Mouse (Mus musculus): ENCODE data around the gene Ptcra. TPM values are rescaled to one million over a fixed set of nuclear protein-coding genes. Genes with fewer than 3 reads are reported as not detected.

The Ptcra gene
- polyA plus RNA-seq, 1 experiment from 2014 or later: 1.0 TPM

DNA sequence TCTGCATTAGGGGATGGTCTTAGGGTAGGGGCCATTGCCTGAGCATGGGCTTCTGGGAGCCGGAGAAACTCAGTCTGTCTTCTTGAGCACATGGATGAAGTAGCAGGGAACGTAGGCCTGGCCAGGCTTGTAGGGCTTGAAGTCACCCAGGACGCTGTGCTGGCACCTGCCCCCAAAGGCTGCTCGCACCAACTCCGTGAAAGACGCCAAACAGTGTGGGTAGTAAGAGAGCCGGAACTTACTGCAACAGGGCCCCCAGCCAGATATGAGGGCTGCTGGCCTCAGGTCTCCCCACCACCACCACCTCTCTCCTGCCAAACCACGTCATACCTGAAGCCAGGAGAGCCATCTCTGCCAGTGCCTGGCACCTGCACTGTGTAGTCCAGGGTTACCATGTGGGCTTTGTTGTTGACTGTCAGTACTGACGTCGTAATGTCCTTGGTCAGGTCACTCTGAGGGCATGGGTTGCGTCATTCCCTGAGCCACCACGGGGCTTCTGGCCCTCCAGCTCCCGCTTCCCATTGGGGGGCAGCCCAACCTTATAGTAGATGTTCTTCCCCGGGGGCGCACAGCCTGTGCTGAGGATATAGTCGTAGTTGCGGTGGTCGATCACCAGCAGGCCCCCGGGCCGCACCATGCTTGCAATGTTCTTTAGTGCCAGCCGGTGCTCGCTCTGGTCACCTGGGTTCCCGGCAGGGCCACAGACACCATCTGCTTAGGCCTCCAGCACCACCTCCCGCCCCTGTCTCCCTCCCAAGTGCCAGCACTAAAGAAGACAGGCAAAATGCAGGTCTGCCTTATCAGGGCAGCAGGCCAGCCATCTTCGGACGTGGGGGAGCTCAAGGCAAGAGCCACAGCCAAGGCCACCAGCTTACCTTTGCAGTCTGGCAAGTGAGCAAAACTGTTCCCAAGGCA is 37.5 kb downstream of the Ptcra start:
- Histone ChIP-seq H3K27ac (ENCODE audit: low read depth, low read length) (no peak overlapping the region), H3K36me3 (ENCODE audit: control insufficient read depth, insufficient read depth, low read length) (peaks cover 3% of the 10 kb centered on the region; the same call in 1 of the 2 replicates), H3K4me3 (ENCODE audit: low read depth, low read length) (no peak overlapping the region), H3K9me3 (ENCODE audit: control insufficient read depth, low read length) (no peaks in the 10 kb centered on the region), H3K27me3 (replicated peaks; ENCODE audit: control insufficient read depth, insufficient read depth, low read length) (peaks cover 13% of the 10 kb centered on the region), H3K4me1 (replicated peaks; ENCODE audit: control insufficient read depth, insufficient read depth, low read length) (no peaks in the 10 kb centered on the region; the same call in 1 of the 2 replicates), H3K4me2 (no peak overlapping the region), H3K9ac (ENCODE audit: low read depth, low read length) (no peak overlapping the region)
- DNase-seq (ENCODE audit: low spot score) (no peak), ATAC-seq (replicated peaks; ENCODE audit: low FRiP score) (no peak)
- 85% methylated on average over 26 of the region's 26 CpGs for WGBS

DNA sequence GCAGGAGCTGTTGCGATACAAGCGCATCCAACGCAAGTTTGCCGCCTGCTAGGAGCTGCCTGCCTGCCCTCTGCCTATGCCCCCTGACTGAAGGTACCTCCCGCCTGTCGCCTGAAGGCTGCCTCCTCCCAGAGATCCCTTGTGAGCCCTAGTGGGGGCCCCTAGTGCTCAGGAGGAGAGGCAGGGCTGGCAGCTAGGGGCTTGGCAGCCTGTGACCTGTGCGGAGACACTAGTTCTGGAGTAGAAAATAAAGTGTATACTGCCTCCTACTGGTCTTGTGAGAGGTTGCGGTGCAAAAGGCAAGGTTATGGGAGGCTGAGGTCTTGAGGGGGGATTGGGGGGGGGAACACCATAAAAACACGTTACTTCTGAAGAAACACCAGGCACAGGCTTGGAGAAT is 38.2 kb downstream of the Ptcra start:
- Histone ChIP-seq H3K9me3 (ENCODE audit: control insufficient read depth, low read length) (no peaks in the 10 kb centered on the region), H3K4me2 (no peak overlapping the region), H3K4me3 (ENCODE audit: low read depth, low read length) (no peak overlapping the region), H3K9ac (ENCODE audit: low read depth, low read length) (no peak overlapping the region), H3K36me3 (ENCODE audit: control insufficient read depth, insufficient read depth, low read length) (peaks cover 3% of the 10 kb centered on the region; the same call in 1 of the 2 replicates), H3K4me1 (replicated peaks; ENCODE audit: control insufficient read depth, insufficient read depth, low read length) (no peaks in the 10 kb centered on the region; the same call in 1 of the 2 replicates), H3K27me3 (replicated peaks; ENCODE audit: control insufficient read depth, insufficient read depth, low read length) (peaks cover 13% of the 10 kb centered on the region), H3K27ac (ENCODE audit: low read depth, low read length) (no peak overlapping the region; the same call in 1 of the 2 replicates)
- WGBS: 65% methylated on average over 9 of the region's 9 CpGs
- peak; percentile 34 for DNase-seq (ENCODE audit: low spot score)
- ATAC-seq (replicated peaks; ENCODE audit: low FRiP score): peak; percentile 37; the same call in 1 of the 2 replicates

- Histone ChIP-seq H3K4me1 (replicated peaks; ENCODE audit: control insufficient read depth, insufficient read depth, low read length) (no peaks in the 10 kb centered on the region; the same call in 1 of the 2 replicates), H3K9me3 (ENCODE audit: control insufficient read depth, low read length) (no peaks in the 10 kb centered on the region), H3K36me3 (ENCODE audit: control insufficient read depth, insufficient read depth, low read length) (peaks cover 3% of the 10 kb centered on the region; the same call in 1 of the 2 replicates), H3K4me2 (no peak overlapping the region), H3K27me3 (replicated peaks; ENCODE audit: control insufficient read depth, insufficient read depth, low read length) (peaks cover 12% of the 10 kb centered on the region), H3K9ac (ENCODE audit: low read depth, low read length) (no peak overlapping the region), H3K4me3 (ENCODE audit: low read depth, low read length) (no peak overlapping the region), H3K27ac (ENCODE audit: low read depth, low read length) (no peak overlapping the region)
- WGBS: 81% methylated on average over 20 of the region's 20 CpGs
- no peak for ATAC-seq (replicated peaks; ENCODE audit: low FRiP score)
- DNase-seq (ENCODE audit: low spot score): no peak
These were observed 38.9 kb downstream of the Ptcra start for GRCm38 (mm10) chr17:46724477-46725084.

- DNase-seq (ENCODE audit: low spot score): no peak
- Histone ChIP-seq H3K9me3 (ENCODE audit: control insufficient read depth, low read length) (no peaks in the 10 kb centered on the region), H3K36me3 (ENCODE audit: control insufficient read depth, insufficient read depth, low read length) (peaks cover 10% of the 10 kb centered on the region), H3K27me3 (replicated peaks; ENCODE audit: control insufficient read depth, insufficient read depth, low read length) (no peaks in the 10 kb centered on the region), H3K4me3 (ENCODE audit: low read depth, low read length) (no peak overlapping the region), H3K27ac (ENCODE audit: low read depth, low read length) (no peak overlapping the region), H3K4me1 (replicated peaks; ENCODE audit: control insufficient read depth, insufficient read depth, low read length) (no peaks in the 10 kb centered on the region; the same call in 1 of the 2 replicates), H3K9ac (ENCODE audit: low read depth, low read length) (no peak overlapping the region), H3K4me2 (no peak overlapping the region)
- no peak for ATAC-seq (replicated peaks; ENCODE audit: low FRiP score)
- WGBS: 87% methylated on average over 7 of the region's 7 CpGs
These were observed 42.4 kb downstream of the Ptcra start for GRCm38 (mm10) chr17:46721077-46721476.

GRCm38 (mm10) chr17:46714756-46715481 is 48.6 kb downstream of the Ptcra start:
- H3K4me2 ChIP-seq: no peak overlapping the region
- WGBS: 91% methylated on average over 11 of the region's 11 CpGs
- H3K4me1 ChIP-seq (replicated peaks; ENCODE audit: control insufficient read depth, insufficient read depth, low read length): peaks cover 13% of the 10 kb centered on the region
- DNase-seq (ENCODE audit: low spot score): no peak
- H3K36me3 ChIP-seq (ENCODE audit: control insufficient read depth, insufficient read depth, low read length): peaks cover 9% of the 10 kb centered on the region
- ATAC-seq (replicated peaks; ENCODE audit: low FRiP score): no peak
- H3K27me3 ChIP-seq (replicated peaks; ENCODE audit: control insufficient read depth, insufficient read depth, low read length): no peaks in the 10 kb centered on the region
- no peak overlapping the region for H3K4me3 ChIP-seq (ENCODE audit: low read depth, low read length)
- no peak overlapping the region for H3K27ac ChIP-seq (ENCODE audit: low read depth, low read length)
- no peaks in the 10 kb centered on the region for H3K9me3 ChIP-seq (ENCODE audit: control insufficient read depth, low read length)
- no peak overlapping the region for H3K9ac ChIP-seq (ENCODE audit: low read depth, low read length)

GRCm38 (mm10) chr17:46713849-46714248 is 49.7 kb downstream of the Ptcra start:
- Histone ChIP-seq H3K27me3 (replicated peaks; ENCODE audit: control insufficient read depth, insufficient read depth, low read length) (no peaks in the 10 kb centered on the region), H3K9me3 (ENCODE audit: control insufficient read depth, low read length) (no peaks in the 10 kb centered on the region), H3K4me1 (replicated peaks; ENCODE audit: control insufficient read depth, insufficient read depth, low read length) (peaks cover 13% of the 10 kb centered on the region), H3K27ac (ENCODE audit: low read depth, low read length) (no peak overlapping the region), H3K36me3 (ENCODE audit: control insufficient read depth, insufficient read depth, low read length) (peaks cover 9% of the 10 kb centered on the region), H3K4me3 (ENCODE audit: low read depth, low read length) (no peak overlapping the region), H3K9ac (ENCODE audit: low read depth, low read length) (no peak overlapping the region), H3K4me2 (no peak overlapping the region)
- ATAC-seq (replicated peaks; ENCODE audit: low FRiP score) (no peak), DNase-seq (ENCODE audit: low spot score) (no peak)
- WGBS: 92% methylated on average over 9 of the region's 9 CpGs

- Histone ChIP-seq H3K36me3 (ENCODE audit: control insufficient read depth, insufficient read depth, low read length) (peaks cover 9% of the 10 kb centered on the region), H3K9ac (ENCODE audit: low read depth, low read length) (peak overlapping the region; percentile 82), H3K9me3 (ENCODE audit: control insufficient read depth, low read length) (no peaks in the 10 kb centered on the region), H3K4me3 (ENCODE audit: low read depth, low read length) (peak overlapping the region; percentile 99), H3K27ac (ENCODE audit: low read depth, low read length) (no peak overlapping the region), H3K4me2 (peak overlapping the region; percentile 98), H3K4me1 (replicated peaks; ENCODE audit: control insufficient read depth, insufficient read depth, low read length) (peaks cover 13% of the 10 kb centered on the region), H3K27me3 (replicated peaks; ENCODE audit: control insufficient read depth, insufficient read depth, low read length) (no peaks in the 10 kb centered on the region)
- DNase-seq (ENCODE audit: low spot score) (no peak), ATAC-seq (replicated peaks; ENCODE audit: low FRiP score) (no peak)
- WGBS: 38% methylated on average over 7 of the region's 7 CpGs
These were observed 51.1 kb downstream of the Ptcra start for GRCm38 (mm10) chr17:46712442-46712841.

- peaks cover 8% of the 10 kb centered on the region for H3K36me3 ChIP-seq (ENCODE audit: control insufficient read depth, insufficient read depth, low read length)
- peak overlapping the region; percentile 99 for H3K4me3 ChIP-seq (ENCODE audit: low read depth, low read length)
- 0% methylated on average over 75 of the region's 76 CpGs for WGBS
- H3K27ac ChIP-seq (ENCODE audit: low read depth, low read length): peak overlapping the region; percentile 78
- peak; percentile 63 for ATAC-seq (replicated peaks; ENCODE audit: low FRiP score)
- H3K4me1 ChIP-seq (replicated peaks; ENCODE audit: control insufficient read depth, insufficient read depth, low read length): peaks cover 13% of the 10 kb centered on the region
- no peaks in the 10 kb centered on the region for H3K9me3 ChIP-seq (ENCODE audit: control insufficient read depth, low read length)
- no peaks in the 10 kb centered on the region for H3K27me3 ChIP-seq (replicated peaks; ENCODE audit: control insufficient read depth, insufficient read depth, low read length)
- H3K9ac ChIP-seq (ENCODE audit: low read depth, low read length): peak overlapping the region; percentile 82
- H3K4me2 ChIP-seq: peak overlapping the region; percentile 98
- no peak for DNase-seq (ENCODE audit: low spot score)
These were observed 51.8 kb downstream of the Ptcra start for GRCm38 (mm10) chr17:46711612-46712271.
